Comparison of ENCODE assay signal across 13 mouse cellular contexts in genomic region chr8:105527110-105527509, GRCm38 (mm10). TPM values are rescaled to one million over a fixed set of nuclear protein-coding genes. Genes with fewer than 3 reads are reported as not detected.
DNase-seq lines count a peak whose midpoint lies in the region; ATAC-seq and TF ChIP-seq lines count a peak whose summit lies in the region.
"Had no signal": no experiment of that assay in that cellular context is flagged by ENCODE, and none has a peak within 500 bp of the region (broad histone marks: within the 10 kb centered on the region; RNA-seq: fewer than 3 reads in every experiment).

No protein-coding gene starts in this region.

- H3K9ac ChIP-seq in midbrain, postnatal 0 days (replicated peaks; ENCODE audit: low read length, poor library complexity, severe bottlenecking): no peak overlapping the region
- H3K9ac ChIP-seq in midbrain, embryonic 13.5 days (replicated peaks): no peak overlapping the region
- H3K9ac ChIP-seq in hindbrain, postnatal 0 days (replicated peaks; ENCODE audit: low read length): no peak overlapping the region
- H3K9ac ChIP-seq: lung, embryonic 14.5 days had no signal

- H3K27ac ChIP-seq in midbrain, postnatal 0 days (ENCODE audit: low read depth, low read length): no peak overlapping the region
- H3K27ac ChIP-seq in midbrain, embryonic 13.5 days: no peak overlapping the region
- no peak overlapping the region for H3K27ac ChIP-seq in hindbrain, postnatal 0 days
- H3K27ac ChIP-seq: limb, embryonic 10.5 days had no signal

- H3K4me1 ChIP-seq in midbrain, postnatal 0 days (ENCODE audit: insufficient read depth, low read length): no peaks in the 10 kb centered on the region
- 0 out of 2 replicates have a peak, but pooled peaks cover 14% of the 10 kb centered on the region for H3K4me1 ChIP-seq in midbrain, embryonic 13.5 days (replicated peaks)
- H3K4me1 ChIP-seq in hindbrain, postnatal 0 days (ENCODE audit: insufficient read depth, low read length): no peaks in the 10 kb centered on the region

- H3K27me3 ChIP-seq in midbrain, postnatal 0 days (ENCODE audit: insufficient read depth, low read length): no peaks in the 10 kb centered on the region
- H3K27me3 ChIP-seq in midbrain, embryonic 13.5 days: no peaks in the 10 kb centered on the region
- no peaks in the 10 kb centered on the region for H3K27me3 ChIP-seq in hindbrain, postnatal 0 days (ENCODE audit: insufficient read depth, low read length)

- H3K9me3 ChIP-seq in midbrain, postnatal 0 days (ENCODE audit: low read length): no peaks in the 10 kb centered on the region
- no peaks in the 10 kb centered on the region for H3K9me3 ChIP-seq in midbrain, embryonic 13.5 days
- H3K9me3 ChIP-seq in hindbrain, postnatal 0 days (ENCODE audit: low read length): no peaks in the 10 kb centered on the region
- H3K9me3 ChIP-seq: limb, embryonic 10.5 days had no signal

- H3K4me2 ChIP-seq in midbrain, postnatal 0 days (ENCODE audit: low read depth, low read length, poor library complexity, severe bottlenecking): no peak overlapping the region
- H3K4me2 ChIP-seq in midbrain, embryonic 13.5 days (replicated peaks): no peak overlapping the region
- no peak overlapping the region for H3K4me2 ChIP-seq in hindbrain, postnatal 0 days (ENCODE audit: low read depth, low read length)
- H3K4me2 ChIP-seq: lung, embryonic 14.5 days had no signal

- ATAC-seq in midbrain, postnatal 0 days (ENCODE audit: low FRiP score): no peak
- ATAC-seq in midbrain, embryonic 13.5 days: no peak
- ATAC-seq in hindbrain, postnatal 0 days: peak; percentile 68

- DNase-seq in adrenal gland, postnatal 14 days: peak; percentile 69
- no peak for DNase-seq in adrenal gland, adult 18-20 months (ENCODE audit: low spot score in 2 of 2)
- DNase-seq in midbrain, postnatal 0 days (ENCODE audit: low spot score): peak; percentile 69
- DNase-seq in hindbrain, postnatal 0 days (ENCODE audit: low spot score): peak; percentile 72
- peak; percentile 81 to 82 for DNase-seq in kidney, postnatal 36 days
- DNase-seq in right cerebral cortex, postnatal 10 days (ENCODE audit: low spot score in 2 of 2): no peak
- no peak for DNase-seq in urinary bladder, adult 2 months (ENCODE audit: low spot score)
- DNase-seq: lung, embryonic 14.5 days; thymus, adult 2 months had no signal

- peaks cover 51% of the 10 kb centered on the region for H3K36me3 ChIP-seq in midbrain, postnatal 0 days (ENCODE audit: insufficient read depth, low read length)
- peaks cover 72% of the 10 kb centered on the region for H3K36me3 ChIP-seq in midbrain, embryonic 13.5 days
- H3K36me3 ChIP-seq in hindbrain, postnatal 0 days (ENCODE audit: insufficient read depth, low read length): peaks cover 21% of the 10 kb centered on the region; the same call in 1 of the 2 replicates

- H3K4me3 ChIP-seq in midbrain, postnatal 0 days (ENCODE audit: low read depth, low read length): no peak overlapping the region
- no peak overlapping the region for H3K4me3 ChIP-seq in midbrain, embryonic 13.5 days (replicated peaks)
- no peak overlapping the region for H3K4me3 ChIP-seq in hindbrain, postnatal 0 days (ENCODE audit: low read length)
- H3K4me3 ChIP-seq: limb, embryonic 10.5 days had no signal

- 85% methylated on average over 2 of the region's 2 CpGs for WGBS in midbrain, postnatal 0 days
- WGBS in midbrain, embryonic 13.5 days: 87% methylated on average over 2 of the region's 2 CpGs
- 65% methylated on average over 2 of the region's 2 CpGs for WGBS in hindbrain, postnatal 0 days

- TF ChIP-seq CTCF in midbrain, postnatal 0 days (IDR thresholded peaks at IDR 0.05): no peak
- no peak for TF ChIP-seq CTCF in hindbrain, postnatal 0 days (IDR thresholded peaks at IDR 0.05; ENCODE audit: low read depth)

RNA-seq across cellular contexts. Expression of gene Hsd11b2, which starts 8.6 kb away (rescaled TPM):
- 1.1 and 1.2 TPM in 2 replicates for total RNA-seq in adrenal gland, postnatal 14 days (2021)
- under 1 TPM; 0.16 to 0.53 TPM for total RNA-seq in adrenal gland, adult 18-20 months (2021)
- 0.57 and 0.88 TPM in 2 replicates for total RNA-seq in midbrain, postnatal 0 days (2014; rRNA removed)
- polyA plus RNA-seq in midbrain, postnatal 0 days (2015; fragmentation: Nextera tagmentation; extraction: Ambion mirVana): 1.3 and 1.9 TPM in 2 replicates
- 11.6 and 16.9 TPM in 2 replicates for polyA plus RNA-seq in midbrain, embryonic 13.5 days (2015; fragmentation: Nextera tagmentation; extraction: Ambion mirVana)
- total RNA-seq in hindbrain, postnatal 0 days (2014; rRNA removed): 6.1 and 9.9 TPM in 2 replicates
- 6.3 and 7.4 TPM in 2 replicates for polyA plus RNA-seq in hindbrain, postnatal 0 days (2015; fragmentation: Nextera tagmentation; extraction: Ambion mirVana)
- polyA plus RNA-seq in urinary bladder, adult 2 months (2012; rRNA removed): 0.49 and 0.52 TPM in 2 replicates
- total RNA-seq: common myeloid progenitor, adult 5-6 weeks; layer of hippocampus, adult 8-10 months had no signal

RNA-seq across cellular contexts. Expression of gene Zdhhc1, which starts 30.4 kb away (rescaled TPM):
- total RNA-seq in adrenal gland, postnatal 14 days (2021): 16.0 and 18.1 TPM in 2 replicates
- total RNA-seq in adrenal gland, adult 18-20 months (2021): 10 to 100 TPM; 18.1 to 18.3 TPM
- 32.9 and 47.2 TPM in 2 replicates for total RNA-seq in midbrain, postnatal 0 days (2014; rRNA removed)
- 27.3 and 27.9 TPM in 2 replicates for polyA plus RNA-seq in midbrain, postnatal 0 days (2015; fragmentation: Nextera tagmentation; extraction: Ambion mirVana)
- 26.2 and 31.3 TPM in 2 replicates for polyA plus RNA-seq in midbrain, embryonic 13.5 days (2015; fragmentation: Nextera tagmentation; extraction: Ambion mirVana)
- 49.3 and 54.2 TPM in 2 replicates for total RNA-seq in hindbrain, postnatal 0 days (2014; rRNA removed)
- polyA plus RNA-seq in hindbrain, postnatal 0 days (2015; fragmentation: Nextera tagmentation; extraction: Ambion mirVana): 31.3 and 34.7 TPM in 2 replicates
- 56.7 and 64.7 TPM in 2 replicates for polyA plus RNA-seq in urinary bladder, adult 2 months (2012; rRNA removed)

RNA-seq across cellular contexts. Expression of gene Atp6v0d1, which starts 38.7 kb away (rescaled TPM):
- 90.6 and 97.4 TPM in 2 replicates for total RNA-seq in adrenal gland, postnatal 14 days (2021)
- 100 to 1,000 TPM; 118 to 121 TPM for total RNA-seq in adrenal gland, adult 18-20 months (2021)
- 214 and 238 TPM in 2 replicates for total RNA-seq in midbrain, postnatal 0 days (2014; rRNA removed)
- 272 and 300 TPM in 2 replicates for polyA plus RNA-seq in midbrain, postnatal 0 days (2015; fragmentation: Nextera tagmentation; extraction: Ambion mirVana)
- 177 and 182 TPM in 2 replicates for polyA plus RNA-seq in midbrain, embryonic 13.5 days (2015; fragmentation: Nextera tagmentation; extraction: Ambion mirVana)
- 231 and 249 TPM in 2 replicates for total RNA-seq in hindbrain, postnatal 0 days (2014; rRNA removed)
- polyA plus RNA-seq in hindbrain, postnatal 0 days (2015; fragmentation: Nextera tagmentation; extraction: Ambion mirVana): 271 and 289 TPM in 2 replicates
- 144 and 148 TPM in 2 replicates for polyA plus RNA-seq in urinary bladder, adult 2 months (2012; rRNA removed)

RNA-seq across cellular contexts. Expression of gene Tppp3, which starts 55.8 kb away (rescaled TPM):
- total RNA-seq in adrenal gland, postnatal 14 days (2021): 42.6 and 57.0 TPM in 2 replicates
- 10 to 100 TPM; 24.0 to 43.0 TPM for total RNA-seq in adrenal gland, adult 18-20 months (2021)
- 75.0 and 82.8 TPM in 2 replicates for total RNA-seq in midbrain, postnatal 0 days (2014; rRNA removed)
- 159 and 164 TPM in 2 replicates for polyA plus RNA-seq in midbrain, postnatal 0 days (2015; fragmentation: Nextera tagmentation; extraction: Ambion mirVana)
- 93.1 and 111 TPM in 2 replicates for polyA plus RNA-seq in midbrain, embryonic 13.5 days (2015; fragmentation: Nextera tagmentation; extraction: Ambion mirVana)
- total RNA-seq in hindbrain, postnatal 0 days (2014; rRNA removed): 106 and 108 TPM in 2 replicates
- 197 and 201 TPM in 2 replicates for polyA plus RNA-seq in hindbrain, postnatal 0 days (2015; fragmentation: Nextera tagmentation; extraction: Ambion mirVana)
- 84.1 and 93.7 TPM in 2 replicates for polyA plus RNA-seq in urinary bladder, adult 2 months (2012; rRNA removed)
- total RNA-seq: common myeloid progenitor, adult 5-6 weeks had no signal

Comparison
In these comparisons a context has a peak if more than half of its experiments do, and no peak if none do; other contexts are left out.
1. DNase-seq: peak in adrenal gland, postnatal 14 days (single experiment), midbrain, postnatal 0 days (single experiment), hindbrain, postnatal 0 days (single experiment) and kidney, postnatal 36 days (2 of 2); none in adrenal gland, adult 18-20 months (0 of 2), right cerebral cortex, postnatal 10 days (0 of 2) and urinary bladder, adult 2 months (single experiment).